Mouse (Mus musculus) ES-Bruce4 (cell line): ENCODE measurements around the gene Cntrl. TPM values are rescaled to one million over a fixed set of nuclear protein-coding genes. Genes with fewer than 3 reads are reported as not detected.

Experiments
- H3K27ac ChIP-seq: 2 replicates; pipeline ENCODE4 v1.5.1; 2012; ENCODE audit warnings: low read length, inconsistent platforms; ENCODE audit not compliant: insufficient read depth
- H3K27me3 ChIP-seq: 2 replicates; pipeline ENCODE4 v1.6.1; 2012; ENCODE audit warnings: mild to moderate bottlenecking, low read length, inconsistent platforms; ENCODE audit not compliant: control insufficient read depth, poor library complexity, insufficient read depth, severe bottlenecking
- H3K36me3 ChIP-seq: 2 replicates; pipeline ENCODE4 v1.6.1; 2012; ENCODE audit warnings: inconsistent platforms, mild to moderate bottlenecking, low read length, moderate library complexity; ENCODE audit not compliant: control insufficient read depth, poor library complexity, insufficient read depth, severe bottlenecking
- H3K4me1 ChIP-seq: one replicate; pipeline ENCODE4 v1.8.1; 2011; ENCODE audit warnings: low read length; ENCODE audit not compliant: control insufficient read depth, insufficient read depth
- H3K4me3 ChIP-seq: 2 replicates; pipeline ENCODE4 v1.5.1; 2011; ENCODE audit warnings: low read depth, mild to moderate bottlenecking, low read length
- H3K9ac ChIP-seq: 2 replicates; pipeline ENCODE4 v1.6.1; 2012; ENCODE audit warnings: low read depth, mild to moderate bottlenecking, inconsistent platforms; ENCODE audit not compliant: poor library complexity, severe bottlenecking
- H3K9me3 ChIP-seq: replicated peaks from 2 replicates; pipeline ENCODE4 v1.6.1; 2012; ENCODE audit warnings: mild to moderate bottlenecking, low read length, inconsistent platforms; ENCODE audit not compliant: control insufficient read depth, poor library complexity, insufficient read depth, severe bottlenecking
- CTCF ChIP-seq: IDR thresholded peaks from one replicate; pipeline ENCODE4 v1.8.1; 2011; ENCODE audit warnings: low read depth, low read length
- EP300 ChIP-seq: IDR thresholded peaks from 2 replicates; pipeline ENCODE4 v1.6.1; 2011; ENCODE audit warnings: low read depth, low read length; ENCODE audit not compliant: insufficient read depth
- POLR2A ChIP-seq: IDR thresholded peaks from one replicate; pipeline ENCODE4 v1.8.1; 2011; ENCODE audit warnings: low read length; ENCODE audit not compliant: insufficient read depth
- polyA plus RNA-seq: library from polyadenylated mRNA; stranded (reverse); fragments of >200 nt; gene quantifications from 2 replicates; pipeline ENCODE4 v1.2.4, GENCODE M21; 2011; ENCODE audit warnings: low read depth; ENCODE audit not compliant: missing spikeins, insufficient read depth, insufficient read length

Gene Cntrl
- polyA plus RNA-seq, 1 experiment: 48.2 TPM

GRCm38 (mm10) chr2:35087418-35087817 is 21.9 kb upstream of the Cntrl start:
- Histone ChIP-seq H3K4me3 (no peak overlapping the region), H3K4me1 (no peaks in the 10 kb centered on the region), H3K9ac (no peak overlapping the region), H3K9me3 (no peaks in the 10 kb centered on the region), H3K27me3 (no peaks in the 10 kb centered on the region), H3K27ac (no peak overlapping the region), H3K36me3 (no peaks in the 10 kb centered on the region)
- no peak for TF ChIP-seq POLR2A
- no peak for TF ChIP-seq EP300
- no peak for TF ChIP-seq CTCF

- TF ChIP-seq EP300 (no peak), POLR2A (no peak), CTCF (no peak)
- H3K9me3 ChIP-seq: no peaks in the 10 kb centered on the region
- no peaks in the 10 kb centered on the region for H3K36me3 ChIP-seq
- no peak overlapping the region for H3K27ac ChIP-seq
- no peaks in the 10 kb centered on the region for H3K27me3 ChIP-seq
- H3K9ac ChIP-seq: no peak overlapping the region
- no peaks in the 10 kb centered on the region for H3K4me1 ChIP-seq
- H3K4me3 ChIP-seq: no peak overlapping the region
These were observed 8.8 kb upstream of the Cntrl start for GRCm38 (mm10) chr2:35100529-35100928.

- H3K36me3 ChIP-seq: no peaks in the 10 kb centered on the region
- no peaks in the 10 kb centered on the region for H3K9me3 ChIP-seq
These were observed 7.8 kb upstream of the Cntrl start, which contains the start of gene AI182371 for GRCm38 (mm10) chr2:35101443-35101842. Gene AI182371, minus strand, starts transcription at chr2:35101543.

GRCm38 (mm10) chr2:35102777-35103176 is 6.5 kb upstream of the Cntrl start:
- Histone ChIP-seq H3K36me3 (no peaks in the 10 kb centered on the region), H3K9ac (no peak overlapping the region), H3K27ac (no peak overlapping the region), H3K4me1 (no peaks in the 10 kb centered on the region), H3K27me3 (no peaks in the 10 kb centered on the region), H3K9me3 (no peaks in the 10 kb centered on the region), H3K4me3 (no peak overlapping the region)
- TF ChIP-seq CTCF (no peak), EP300 (no peak)

More at GRCm38 (mm10) chr2:35101443-35101842, 7.8 kb upstream of the Cntrl start, which contains the start of gene AI182371:
- H3K27me3 ChIP-seq: no peaks in the 10 kb centered on the region
- no peak within 1 kb of the TSS for H3K9ac ChIP-seq
- TF ChIP-seq EP300: no peak
- no peak for TF ChIP-seq CTCF
- TF ChIP-seq POLR2A: no peak
- no peaks in the 10 kb centered on the region for H3K4me1 ChIP-seq
- H3K4me3 ChIP-seq: no peak within 1 kb of the TSS
- H3K27ac ChIP-seq: no peak within 1 kb of the TSS

- Histone ChIP-seq H3K36me3 (no peaks in the 10 kb centered on the region), H3K4me3 (no peak overlapping the region), H3K27ac (no peak overlapping the region), H3K9ac (no peak overlapping the region), H3K4me1 (no peaks in the 10 kb centered on the region), H3K9me3 (no peaks in the 10 kb centered on the region), H3K27me3 (no peaks in the 10 kb centered on the region)
- TF ChIP-seq CTCF: no peak
- TF ChIP-seq EP300: no peak
- TF ChIP-seq POLR2A: no peak
These were observed 5.7 kb upstream of the Cntrl start for GRCm38 (mm10) chr2:35103558-35103957.

DNA sequence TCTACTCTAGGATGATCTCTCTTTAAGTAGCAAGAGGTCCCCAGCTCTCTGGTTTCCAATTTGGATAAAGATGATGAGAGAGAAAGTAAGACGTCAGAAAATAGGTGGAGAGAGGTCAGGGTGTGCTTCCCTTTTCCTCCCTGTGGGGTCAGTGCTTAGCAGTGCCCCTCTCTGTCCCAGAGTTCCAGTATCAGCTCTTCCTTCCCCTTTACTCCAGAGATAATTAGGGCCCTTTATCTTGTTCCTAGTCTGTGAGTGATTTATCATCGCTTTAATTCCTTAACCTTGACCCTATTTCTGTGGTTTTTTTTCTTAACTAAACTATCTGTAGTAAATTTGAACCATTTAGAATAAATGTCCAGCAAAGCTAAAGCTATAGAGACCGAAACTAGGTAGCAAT is 4.4 kb upstream of the Cntrl start:
- Histone ChIP-seq H3K4me1 (no peaks in the 10 kb centered on the region), H3K27me3 (no peaks in the 10 kb centered on the region), H3K9ac (no peak overlapping the region), H3K4me3 (no peak overlapping the region), H3K27ac (no peak overlapping the region), H3K36me3 (no peaks in the 10 kb centered on the region), H3K9me3 (no peaks in the 10 kb centered on the region)
- no peak for TF ChIP-seq POLR2A
- no peak for TF ChIP-seq CTCF
- no peak for TF ChIP-seq EP300
